Mouse (Mus musculus) myocyte (in vitro differentiated cells): ENCODE data around the gene Atf6.

Experiments used
- CEBPB ChIP-seq: IDR thresholded peaks from 2 replicates; pipeline ENCODE4 v1.6.1; 2011; ENCODE audit warnings: mild to moderate bottlenecking, moderate library complexity; ENCODE audit not compliant: poor library complexity, insufficient read depth, severe bottlenecking
- MAX ChIP-seq: IDR thresholded peaks from one replicate; pipeline ENCODE4 v1.6.1; 2011; ENCODE audit warnings: low read depth, mild to moderate bottlenecking, control low read depth
- POLR2A ChIP-seq: IDR thresholded peaks from one replicate; pipeline ENCODE4 v1.6.1; 2011; ENCODE audit warnings: low read depth, mild to moderate bottlenecking, control low read depth, moderate library complexity; ENCODE audit not compliant: insufficient read length
- USF1 ChIP-seq: IDR thresholded peaks from one replicate; pipeline ENCODE4 v1.6.1; 2011; ENCODE audit warnings: low read depth, mild to moderate bottlenecking, control low read depth, moderate library complexity

DNA sequence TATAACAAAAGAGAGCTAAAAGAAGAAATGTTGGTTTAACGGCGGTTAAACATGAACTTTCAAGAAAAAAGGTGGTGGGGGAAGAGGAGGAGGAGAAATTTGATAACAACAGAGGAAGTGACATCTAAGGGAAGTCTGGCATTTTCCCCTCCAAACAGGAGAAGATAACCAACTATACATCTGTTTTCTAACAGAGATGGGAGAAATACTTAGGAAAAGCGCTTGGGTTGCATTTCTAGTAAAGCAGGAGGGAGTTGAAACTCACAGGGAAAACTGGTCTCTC is 5.2 kb downstream of the Atf6 start:
- TF ChIP-seq CEBPB, result no peak
- no peak for TF ChIP-seq POLR2A
- TF ChIP-seq USF1, result no peak
- TF ChIP-seq MAX, result no peak
